In genomic region chr4:139018388-139018787, GRCm38 (mm10) we compare ENCODE assay signal across 19 mouse cellular contexts. TPM values are rescaled to one million over a fixed set of nuclear protein-coding genes. Genes with fewer than 3 reads are reported as not detected.
"Had no signal": no experiment of that assay in that cellular context is flagged by ENCODE, and none has a peak within 500 bp of the region (broad histone marks: within the 10 kb centered on the region; RNA-seq: fewer than 3 reads in every experiment).

No protein-coding gene starts in this region.

- ATAC-seq: liver, postnatal 0 days had no signal

- H3K9ac ChIP-seq: limb, embryonic 12.5 days; liver, embryonic 13.5 days; liver, postnatal 0 days; lung, embryonic 15.5 days; midbrain, embryonic 12.5 days had no signal

- H3K9me3 ChIP-seq: liver, embryonic 13.5 days; lung, embryonic 15.5 days had no signal

- H3K4me1 ChIP-seq: limb, embryonic 12.5 days; lung, embryonic 15.5 days had no signal

- DNase-seq: kidney, adult 8-10 months; liver; liver, embryonic 13.5 days; liver, postnatal 0 days; lung, postnatal 14 days; retina, postnatal 1 day; right cerebral cortex, postnatal 14 days; thymus, postnatal 4 days had no signal

- H3K27me3 ChIP-seq: limb, embryonic 12.5 days; liver, embryonic 13.5 days; lung, embryonic 15.5 days; midbrain, embryonic 12.5 days had no signal

- H3K36me3 ChIP-seq: limb, embryonic 12.5 days; liver, embryonic 13.5 days; lung, embryonic 15.5 days; midbrain, embryonic 12.5 days had no signal

- H3K4me2 ChIP-seq: limb, embryonic 12.5 days; liver, embryonic 13.5 days; lung, embryonic 15.5 days; midbrain, embryonic 12.5 days had no signal

- H3K27ac ChIP-seq: limb, embryonic 12.5 days; liver, embryonic 13.5 days; lung, embryonic 15.5 days; macrophage; midbrain, embryonic 12.5 days had no signal

- H3K4me3 ChIP-seq: limb, embryonic 12.5 days; liver, embryonic 13.5 days; lung, embryonic 15.5 days; midbrain, embryonic 12.5 days had no signal

RNA-seq across cellular contexts. Expression of gene Rnf186, which starts 51.5 kb away (rescaled TPM):
- total RNA-seq: layer of hippocampus, adult 18-20 months; layer of hippocampus, postnatal 10 days; left cerebral cortex, postnatal 36 days; megakaryocyte-erythroid progenitor cell, adult 5-6 weeks; midbrain, postnatal 0 days had no signal
- polyA plus RNA-seq: limb, embryonic 12.5 days; macrophage; midbrain, embryonic 12.5 days; midbrain, postnatal 0 days; neural tube, embryonic 11.5 days had no signal

RNA-seq across cellular contexts. Expression of gene Htr6, which starts 57.0 kb away (rescaled TPM):
- total RNA-seq: megakaryocyte-erythroid progenitor cell, adult 5-6 weeks had no signal
- polyA plus RNA-seq: liver, embryonic 13.5 days; liver, postnatal 0 days; lung, embryonic 15.5 days; macrophage; midbrain, embryonic 12.5 days; stomach, embryonic 16.5 days had no signal
